Mouse (Mus musculus) G1E (cell line): ENCODE data around the gene Lgals4.

ENCODE experiments used
- CTCF ChIP-seq: IDR thresholded peaks from 2 replicates; pipeline ENCODE4 v1.5.1; 2012; ENCODE audit warnings: low read depth, low read length, inconsistent platforms, mixed read lengths
- POLR2AphosphoS5 ChIP-seq: IDR thresholded peaks from 2 replicates; pipeline ENCODE4 v1.6.1; 2012; ENCODE audit warnings: low read depth, low read length, inconsistent platforms; ENCODE audit not compliant: insufficient replicate concordance

DNA sequence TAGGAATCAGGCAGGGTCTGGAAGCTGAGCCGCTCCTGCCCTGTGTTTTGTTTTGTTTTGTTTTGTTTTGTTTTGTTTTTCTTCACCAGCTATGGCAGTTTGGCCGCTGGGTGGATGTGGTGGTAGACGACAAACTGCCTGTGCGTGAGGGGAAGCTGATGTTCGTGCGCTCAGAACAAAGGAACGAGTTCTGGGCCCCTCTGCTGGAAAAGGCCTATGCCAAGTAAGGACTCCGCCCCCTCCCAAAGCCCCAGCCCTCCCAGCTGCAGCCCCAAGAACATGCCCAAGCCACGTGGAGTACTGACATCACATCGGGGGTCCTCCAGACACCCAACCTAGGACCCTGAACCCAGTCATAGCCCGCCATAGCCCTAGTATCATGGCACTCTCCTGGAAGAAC lies 49.4 kb downstream of the Lgals4 start:
- TF ChIP-seq CTCF (no peak), POLR2AphosphoS5 (no peak)
